Mouse (Mus musculus) cerebellum, adult 9-11 months (tissue): ENCODE measurements around the gene Hmgxb4.
A peak's percentile ranks its signal among the peaks of the same experiment; 100 is the strongest.

ENCODE experiments used
- DNase-seq: peaks from one replicate; pipeline ENCODE4 v3.0.0; 2022

The Hmgxb4 gene

DNA sequence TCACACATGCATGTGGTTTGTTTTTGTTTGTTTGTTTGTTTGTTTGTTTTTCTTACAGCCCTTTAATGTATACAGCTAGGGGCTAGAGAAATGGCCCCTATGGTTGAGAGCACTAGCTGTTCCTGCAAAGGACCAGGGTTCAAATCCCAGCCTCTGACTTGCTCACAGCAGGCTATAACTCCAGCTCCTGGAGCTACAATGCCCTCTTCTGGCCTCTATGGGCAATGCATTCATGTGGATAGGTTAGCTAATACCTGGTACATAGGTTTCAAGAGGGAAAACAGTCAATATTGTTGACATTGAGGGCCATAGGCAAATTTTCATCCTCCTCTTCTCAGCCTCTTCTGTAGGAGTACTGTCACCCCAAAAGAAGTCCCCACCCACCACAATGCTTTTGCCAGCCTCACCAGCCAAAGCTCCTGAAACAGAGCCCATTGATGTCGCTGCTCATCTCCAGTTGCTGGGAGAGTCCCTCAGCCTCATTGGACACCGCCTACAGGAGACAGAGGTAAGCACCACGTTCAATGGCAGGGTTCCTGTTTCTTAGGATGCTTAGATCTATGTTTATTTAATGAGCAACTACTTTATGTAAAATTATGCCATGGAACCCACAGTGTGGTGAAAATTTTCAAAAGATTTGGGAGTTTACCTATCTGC lies 30.6 kb downstream of the Hmgxb4 start:
- no peak for DNase-seq

DNA sequence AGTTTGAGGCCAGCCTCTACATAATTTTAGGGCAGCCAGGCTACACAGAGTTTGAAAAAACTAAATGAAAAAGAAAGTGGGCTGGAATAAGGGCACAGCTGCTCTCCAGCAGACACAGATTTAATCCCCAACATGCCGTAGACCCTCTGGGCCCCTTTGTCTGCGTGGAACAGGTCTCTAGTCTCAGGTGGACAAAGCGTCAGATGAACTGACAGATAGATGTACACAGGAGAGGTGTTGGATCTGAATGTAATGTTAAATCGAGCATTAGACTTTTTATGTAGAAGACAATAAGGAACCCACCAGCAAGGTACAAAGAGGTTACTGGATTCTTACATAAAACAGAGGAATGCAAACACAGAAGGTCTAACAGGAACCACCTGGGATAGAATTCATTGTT lies 32.7 kb downstream of the Hmgxb4 start:
- no peak for DNase-seq

DNA sequence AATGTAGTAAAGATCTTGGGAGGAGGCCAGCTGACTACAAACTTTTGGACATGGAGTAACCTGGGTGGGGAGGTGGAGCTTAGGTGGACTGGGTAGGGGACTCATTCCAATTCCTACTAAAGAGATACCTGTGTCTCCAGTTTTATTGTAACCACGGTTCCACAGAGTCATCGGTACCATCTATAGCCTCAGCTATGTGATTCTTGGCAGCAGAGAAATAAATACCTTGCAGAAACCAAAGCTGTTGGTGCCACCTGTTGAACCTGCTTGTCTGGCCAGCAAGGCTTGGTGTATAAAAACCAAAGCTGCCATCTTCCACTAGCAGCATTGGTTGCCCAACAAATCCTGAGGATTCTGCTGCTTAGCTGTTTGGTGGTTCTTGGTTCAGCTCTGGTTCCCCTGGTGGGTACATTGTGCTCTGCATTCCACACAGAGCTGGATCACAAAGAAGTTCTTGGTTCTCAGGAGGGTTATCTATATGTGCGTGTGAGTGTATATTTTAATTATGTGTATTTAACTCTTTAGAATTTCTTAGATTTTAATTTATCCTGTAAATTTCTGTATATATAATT lies 37.4 kb downstream of the Hmgxb4 start:
- no peak for DNase-seq

DNA sequence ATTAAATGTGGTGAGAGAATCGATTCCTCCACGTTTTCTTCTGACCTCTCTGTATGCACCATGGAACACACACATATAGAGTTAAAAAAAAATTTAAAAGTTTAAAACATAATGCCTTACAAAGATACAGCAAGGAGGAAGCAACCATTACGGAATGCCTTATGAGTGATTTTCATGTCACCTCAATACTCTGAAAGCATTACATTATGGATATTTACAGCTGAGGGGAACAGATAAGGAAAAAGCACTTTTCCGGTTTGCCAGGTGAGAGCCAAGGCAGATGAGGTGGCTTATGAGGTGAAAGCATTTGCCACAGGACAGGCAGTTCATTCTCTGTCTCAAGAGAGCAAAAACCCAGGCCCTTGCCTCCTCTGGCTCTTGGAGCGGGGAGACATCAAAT lies 39.8 kb downstream of the Hmgxb4 start:
- no peak for DNase-seq

DNA sequence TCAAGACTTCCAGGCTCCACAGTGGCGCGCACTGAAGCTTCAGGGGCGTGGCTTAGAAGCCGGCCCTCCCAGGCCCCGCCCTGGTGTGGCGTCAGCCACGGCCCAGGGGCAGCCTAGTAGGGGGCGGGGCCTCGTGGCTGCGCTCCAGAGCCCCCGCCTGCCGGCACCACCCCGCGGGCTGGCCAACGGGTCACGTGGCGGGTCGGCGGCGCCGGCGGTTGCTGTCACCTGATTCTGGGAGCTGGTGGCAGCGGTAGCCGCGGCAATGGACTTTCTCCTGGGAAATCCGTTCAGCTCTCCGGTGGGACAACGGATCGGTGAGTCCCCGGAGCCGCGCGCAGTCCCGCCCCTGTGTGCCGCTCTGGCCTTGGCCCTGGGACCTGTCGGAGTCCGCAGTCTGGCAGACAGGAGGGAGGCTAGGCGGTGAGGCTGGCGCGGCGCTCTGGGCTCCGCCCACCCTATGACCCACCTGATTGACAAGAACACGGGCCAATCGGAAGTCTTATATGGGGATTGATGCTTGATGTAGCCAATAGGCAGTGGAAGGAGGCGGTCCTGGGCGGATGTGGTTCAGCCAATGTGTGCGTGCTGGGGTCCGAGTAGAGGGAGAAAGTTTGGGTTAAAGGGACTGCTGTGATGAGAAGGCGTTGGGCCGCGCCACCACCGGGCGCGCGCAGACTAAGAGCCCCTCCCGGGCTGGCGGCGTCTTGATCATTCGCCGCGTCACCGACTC lies 40.5 kb downstream of the Hmgxb4 start, which contains the start of gene Tom1:
Gene Tom1, plus strand, starts transcription at position 195 of the 733 bp plus-strand sequence.
- DNase-seq, result peak; percentile 98

DNA sequence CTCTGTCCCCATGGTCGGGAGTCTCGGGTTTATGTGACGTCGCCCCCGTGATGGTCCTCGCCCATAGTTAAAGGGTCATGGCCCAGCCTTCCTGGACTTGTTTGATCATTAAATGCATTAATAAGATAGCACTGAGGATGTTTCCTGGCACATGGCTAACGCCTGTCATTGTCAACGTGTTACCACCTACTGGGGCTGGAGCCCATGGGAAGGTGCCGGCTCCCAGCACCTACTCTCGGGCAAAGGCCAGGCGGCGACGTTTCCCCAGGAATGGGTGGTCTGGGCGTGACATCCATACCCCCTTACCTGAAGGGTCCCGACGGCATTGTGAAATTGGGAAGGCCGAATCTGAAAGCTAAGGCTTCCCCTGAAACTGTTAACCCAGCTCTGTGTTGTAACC lies 41.1 kb downstream of the Hmgxb4 start:
- DNase-seq, result no peak

DNA sequence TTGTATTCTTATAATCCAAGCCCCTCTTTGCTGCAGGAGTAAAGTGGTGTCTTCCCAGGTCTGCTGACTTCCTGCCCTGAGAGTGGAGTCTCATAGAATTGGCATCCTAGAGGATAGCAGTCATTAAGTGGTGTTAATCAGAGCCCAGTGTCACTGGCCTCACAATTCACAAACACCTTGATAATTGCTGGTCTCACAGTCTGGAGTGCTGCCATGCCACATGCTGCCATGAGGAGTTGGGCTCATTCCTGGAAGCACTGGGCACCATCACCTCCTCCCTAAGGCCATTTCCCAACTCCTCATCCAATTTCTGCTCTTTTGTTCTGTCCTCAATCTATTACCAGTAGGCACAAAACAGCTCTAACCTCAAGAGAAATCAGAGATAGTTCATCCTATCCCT lies 42.5 kb downstream of the Hmgxb4 start:
- DNase-seq, result peak; percentile 44

DNA sequence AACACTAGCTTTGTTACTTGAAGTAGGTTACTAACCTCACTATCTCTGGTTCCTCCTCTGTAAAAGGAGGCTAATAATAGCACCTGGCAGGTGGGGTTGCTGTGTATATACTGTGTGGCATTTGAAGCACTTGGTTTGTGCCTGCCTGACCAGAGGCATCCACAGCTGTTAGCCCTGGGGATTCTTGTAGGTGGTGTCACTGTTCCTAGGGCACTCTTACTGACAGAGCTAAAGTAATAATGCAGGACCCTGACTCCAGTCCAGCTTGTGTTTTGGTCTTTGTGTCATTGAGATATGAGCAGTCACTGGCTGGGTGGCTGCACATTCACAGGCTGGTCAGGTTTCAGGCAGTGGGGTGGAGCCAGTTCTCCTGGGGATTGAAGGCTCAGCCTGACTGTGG lies 45.3 kb downstream of the Hmgxb4 start:
- DNase-seq, result no peak

DNA sequence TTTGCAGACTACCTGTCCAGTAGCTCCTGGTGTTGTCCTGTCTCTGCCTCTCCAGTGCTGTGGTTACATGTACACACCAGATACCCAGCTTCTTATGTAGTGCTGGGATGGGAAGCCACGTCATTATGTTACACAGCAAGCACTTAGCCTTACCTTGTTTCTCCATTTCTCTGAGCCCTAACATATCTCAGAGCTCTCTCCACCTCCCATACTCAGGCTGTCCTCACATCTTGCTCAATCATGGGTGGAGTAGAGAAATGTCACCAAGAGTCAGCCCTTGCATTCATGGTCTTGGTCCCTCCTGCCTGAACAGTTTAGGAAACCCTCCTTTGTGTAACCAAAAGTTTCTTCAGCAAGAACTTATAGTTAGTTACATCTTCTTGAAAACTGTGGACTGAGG lies 46.6 kb downstream of the Hmgxb4 start:
- no peak for DNase-seq

DNA sequence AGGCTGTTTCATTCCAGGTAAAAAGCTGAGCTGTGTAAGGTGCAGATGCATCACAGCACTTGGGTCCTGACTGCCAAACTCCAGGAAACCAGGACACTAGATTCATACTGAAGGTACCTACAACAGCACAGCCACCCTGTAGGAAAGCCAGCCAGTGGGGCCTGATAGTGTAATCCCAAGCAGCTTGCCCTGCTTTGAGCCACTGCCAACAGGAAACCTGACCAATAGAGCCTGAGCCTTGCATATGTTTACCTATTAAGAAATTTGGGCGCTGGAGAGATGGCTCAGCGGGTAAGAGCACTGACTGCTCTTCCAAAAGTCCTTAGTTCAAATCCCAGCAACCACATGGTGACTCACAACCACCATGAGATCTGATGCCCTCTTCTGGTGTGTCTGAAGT lies 49.0 kb downstream of the Hmgxb4 start:
- DNase-seq, result peak; percentile 63

DNA sequence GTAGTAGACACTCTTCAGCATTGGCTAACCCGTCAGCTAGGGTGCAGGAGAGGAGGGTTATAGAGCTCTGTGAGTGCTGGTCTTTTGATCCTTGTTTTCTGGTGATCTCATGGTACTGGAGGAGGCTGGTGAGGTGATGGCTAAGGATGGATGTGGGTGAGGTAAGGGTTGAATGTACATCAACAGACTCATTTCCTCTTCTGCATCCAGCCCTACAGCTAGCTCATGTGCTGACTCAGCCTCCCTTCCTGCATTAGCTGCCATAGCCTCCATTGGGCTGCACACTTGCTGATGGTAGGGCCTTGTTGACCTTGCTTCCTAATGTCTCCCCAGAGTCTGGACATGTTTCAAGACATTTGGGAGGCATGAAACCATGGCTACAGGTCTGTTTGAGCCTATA lies 49.8 kb downstream of the Hmgxb4 start:
- DNase-seq, result no peak

DNA sequence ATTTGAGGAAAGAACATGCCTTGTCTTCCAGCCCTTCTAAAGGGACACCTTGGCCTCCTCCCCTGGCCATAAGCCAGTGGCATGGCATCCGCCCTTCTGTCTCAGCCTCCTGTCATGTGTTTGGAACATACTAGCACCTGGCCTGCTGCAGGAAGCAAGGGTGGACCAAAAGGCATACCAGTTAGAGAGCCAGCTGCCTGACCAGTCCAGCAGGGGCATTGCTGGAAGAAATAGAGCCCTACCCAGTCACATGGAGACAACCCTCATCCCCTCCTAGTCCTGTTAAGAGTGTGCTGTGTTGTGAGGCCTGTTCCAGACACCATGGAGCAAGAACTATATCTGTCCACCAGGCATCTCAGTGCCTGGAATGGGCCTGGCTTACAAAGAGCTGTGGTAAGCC lies 53.1 kb downstream of the Hmgxb4 start:
- DNase-seq, result peak; percentile 60

DNA sequence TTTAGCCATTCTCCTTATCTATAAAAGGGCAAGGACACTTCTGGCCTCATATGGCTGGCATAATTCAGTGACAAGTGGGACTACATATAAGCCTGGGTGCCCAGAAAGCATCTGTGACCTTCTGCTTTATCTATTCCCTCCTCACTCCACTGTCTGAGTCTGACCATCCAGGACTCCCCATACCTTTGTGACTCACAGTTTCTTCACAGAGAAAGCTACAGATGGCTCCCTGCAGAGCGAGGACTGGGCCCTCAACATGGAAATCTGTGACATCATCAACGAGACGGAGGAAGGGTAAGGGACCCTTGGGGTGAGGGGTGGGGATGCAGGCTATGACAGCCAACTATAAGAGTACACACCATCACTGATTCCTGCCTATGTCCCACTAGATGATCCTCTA lies 54.6 kb downstream of the Hmgxb4 start:
- no peak for DNase-seq

DNA sequence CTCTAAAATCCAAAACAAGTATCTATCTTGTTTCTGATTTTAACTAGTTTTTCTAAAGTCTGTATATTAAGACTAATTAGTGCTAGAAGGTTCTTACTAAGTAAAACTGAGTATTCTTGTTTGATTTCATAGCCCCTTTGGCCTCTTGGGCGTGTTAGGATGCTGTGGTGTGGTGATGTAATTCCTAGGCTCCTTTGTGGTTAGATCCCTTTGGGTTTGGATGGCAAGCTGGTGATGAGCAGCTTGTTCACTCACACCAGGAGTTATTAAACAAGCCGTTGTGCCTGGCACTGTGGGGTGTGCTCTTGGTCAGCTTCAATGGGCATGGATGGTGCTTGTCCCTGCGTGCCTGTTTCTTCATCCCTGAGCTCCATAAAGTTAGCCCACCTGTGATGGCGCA lies 60.2 kb downstream of the Hmgxb4 start:
- no peak for DNase-seq

DNA sequence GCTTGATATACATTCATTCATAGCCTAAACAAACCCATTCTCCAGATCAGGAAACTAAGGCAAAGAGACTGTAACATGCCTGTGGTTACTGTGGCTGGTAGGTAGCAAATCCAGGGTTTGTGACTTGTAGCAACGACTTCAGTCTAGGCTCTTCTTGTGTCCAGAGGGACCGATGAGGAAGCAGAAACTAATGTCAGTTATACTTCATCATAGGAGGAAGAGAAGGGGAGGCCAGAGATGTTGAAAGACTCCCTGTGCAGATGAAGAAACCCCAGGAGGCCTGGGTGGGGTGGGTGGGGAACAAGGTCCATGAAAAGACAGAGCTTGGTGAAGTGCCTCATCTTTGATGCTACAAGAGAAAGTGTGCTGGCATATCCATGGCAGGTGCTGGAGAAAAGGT lies 62.5 kb downstream of the Hmgxb4 start:
- DNase-seq, result no peak

DNA sequence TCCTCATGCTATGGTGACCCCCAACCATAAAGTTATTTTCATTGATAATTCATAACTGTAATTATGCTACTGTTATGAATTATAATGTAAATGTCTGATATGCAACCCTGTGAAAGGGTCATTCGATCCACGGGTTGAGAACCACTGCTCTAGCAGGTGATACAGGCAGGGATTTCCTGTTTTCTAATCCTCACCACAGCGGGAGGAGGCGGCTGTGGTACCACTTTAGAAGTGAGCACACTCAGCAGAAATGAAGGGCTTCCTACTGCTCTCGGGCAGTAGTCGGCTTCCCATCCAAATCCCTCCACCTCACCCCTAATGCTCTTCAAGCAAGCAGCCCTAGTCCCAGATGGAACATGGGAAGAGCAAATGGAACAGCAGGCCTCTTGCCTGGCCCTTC lies 66.9 kb downstream of the Hmgxb4 start:
- no peak for DNase-seq

DNA sequence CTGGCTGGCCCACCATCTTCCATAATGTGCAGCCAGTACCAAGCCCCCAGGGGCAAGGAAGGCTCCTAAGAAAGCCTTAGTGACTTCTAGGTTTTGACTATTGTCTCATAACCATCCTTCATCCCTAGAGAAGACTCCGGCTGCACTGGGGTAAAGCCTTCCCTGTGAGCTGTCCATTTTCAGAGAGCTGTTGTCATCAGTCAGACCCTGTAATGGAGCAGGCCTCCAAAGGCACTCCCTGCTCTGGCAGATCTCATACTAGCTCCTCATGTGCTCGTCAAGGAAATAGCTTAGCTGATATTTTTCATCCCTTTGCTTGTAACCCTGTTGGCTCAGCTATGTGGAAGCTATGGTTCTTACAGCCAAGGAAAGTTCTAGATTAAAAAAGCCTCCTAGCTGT lies 67.7 kb downstream of the Hmgxb4 start:
- DNase-seq, result no peak

DNA sequence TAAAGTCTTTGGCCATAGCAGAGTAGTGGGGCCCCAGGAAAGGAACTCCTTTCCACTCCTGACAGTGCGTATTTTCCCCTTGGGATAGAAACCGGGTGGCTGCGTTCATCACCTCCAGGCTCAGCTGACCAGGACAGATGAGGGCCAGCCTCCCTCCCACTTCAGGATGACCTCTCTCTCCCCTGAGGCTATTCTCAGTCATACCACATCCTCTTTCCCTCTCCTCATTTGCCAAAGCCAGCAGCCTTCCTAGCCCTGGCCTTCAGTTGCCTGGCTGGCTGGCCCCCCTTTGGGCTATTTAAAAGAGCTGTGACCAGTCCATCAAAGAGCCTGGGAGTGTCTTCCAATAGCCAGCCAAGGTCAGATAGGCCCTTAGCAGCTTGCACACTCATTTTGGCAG lies 70.1 kb downstream of the Hmgxb4 start:
- no peak for DNase-seq

DNA sequence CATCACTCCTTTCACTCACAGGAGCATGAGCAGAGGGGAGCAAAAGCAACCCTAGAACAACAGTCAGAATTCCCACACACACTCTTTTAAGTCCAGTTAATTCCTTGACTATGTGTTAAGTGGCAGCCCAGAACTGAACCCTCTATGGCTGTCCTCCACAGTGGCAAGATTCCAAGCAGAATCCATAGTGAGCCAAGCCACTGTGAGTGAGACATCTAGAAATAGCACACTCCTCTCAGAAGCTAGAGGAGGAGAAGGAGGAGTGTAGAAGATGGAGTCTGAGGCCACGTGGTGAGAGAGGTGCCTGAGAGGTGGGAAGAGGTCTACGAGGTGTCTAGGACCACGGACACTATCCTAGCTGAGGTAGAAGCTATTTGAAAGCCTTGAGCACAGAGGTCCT lies 71.6 kb downstream of the Hmgxb4 start:
- no peak for DNase-seq

DNA sequence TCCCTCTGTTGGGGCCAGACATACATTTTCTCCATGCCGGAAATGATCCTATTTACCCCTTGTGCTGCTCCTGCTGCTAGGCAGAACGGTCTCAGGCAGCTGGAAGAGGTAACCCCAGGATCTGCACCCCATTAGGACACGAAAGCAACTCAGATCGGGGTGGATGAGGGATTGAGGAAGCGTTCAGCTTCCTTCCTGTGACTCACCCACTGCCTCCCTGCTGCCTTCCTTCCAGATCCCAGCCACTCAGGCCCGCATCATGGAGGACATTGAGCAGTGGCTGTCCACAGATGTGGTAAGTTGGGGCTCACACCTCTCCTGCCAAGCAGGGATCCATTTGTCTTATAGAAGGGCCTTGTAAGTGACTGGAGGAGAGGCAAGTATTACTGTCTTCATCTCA lies 74.1 kb downstream of the Hmgxb4 start:
- DNase-seq, result no peak

DNA sequence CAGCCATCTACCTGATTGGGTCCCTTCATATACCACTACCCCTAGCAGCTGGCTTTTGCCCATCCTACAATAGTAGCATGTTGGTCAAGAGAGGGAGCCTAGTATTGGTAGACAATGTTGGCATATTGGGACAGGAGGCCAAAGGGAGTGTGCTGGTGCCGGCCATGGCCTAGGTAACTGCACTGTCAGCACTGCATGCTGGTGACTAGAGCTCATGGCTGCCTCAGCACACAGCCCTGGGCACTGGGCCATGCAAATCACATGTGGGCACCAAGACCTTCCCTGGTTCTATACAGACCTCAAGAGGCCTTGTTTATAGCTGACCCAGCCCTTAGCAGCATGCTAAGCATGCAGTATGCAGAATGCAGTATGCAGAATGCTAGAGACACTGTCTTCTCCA lies 77.1 kb downstream of the Hmgxb4 start:
- DNase-seq, result no peak

DNA sequence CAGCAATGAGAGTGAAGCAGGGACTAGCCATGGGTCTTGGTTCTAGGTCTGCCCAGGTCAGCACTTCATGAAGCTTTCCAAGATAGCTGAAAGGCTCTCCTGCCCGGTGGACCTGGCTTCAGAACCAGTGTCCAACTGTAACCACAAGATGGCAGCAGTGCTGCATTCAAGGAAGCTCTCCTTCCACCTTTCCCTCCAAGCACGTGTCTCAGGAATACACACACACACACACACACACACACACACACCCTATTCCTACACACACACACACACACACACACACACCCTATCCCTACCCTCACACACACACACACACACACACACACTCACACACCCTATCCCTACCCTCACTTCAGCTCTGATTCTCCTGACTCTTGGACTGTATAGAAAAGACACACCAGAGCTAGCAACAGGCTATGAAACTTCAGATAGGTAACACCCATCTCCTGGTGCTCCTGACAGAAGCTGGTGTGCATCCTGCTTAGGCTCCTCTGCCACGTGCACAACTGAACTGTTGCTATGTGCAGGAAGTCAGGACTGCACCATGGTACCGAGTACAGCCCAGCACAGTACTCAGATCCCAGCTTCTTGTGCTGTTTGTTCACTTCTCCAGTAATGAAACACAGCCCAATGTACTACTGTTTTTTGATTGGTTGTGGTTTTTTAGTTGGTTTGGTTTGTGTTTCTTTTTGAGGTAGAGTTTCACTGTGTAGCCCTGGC lies 78.6 kb downstream of the Hmgxb4 start:
- DNase-seq, result peak; percentile 79

DNA sequence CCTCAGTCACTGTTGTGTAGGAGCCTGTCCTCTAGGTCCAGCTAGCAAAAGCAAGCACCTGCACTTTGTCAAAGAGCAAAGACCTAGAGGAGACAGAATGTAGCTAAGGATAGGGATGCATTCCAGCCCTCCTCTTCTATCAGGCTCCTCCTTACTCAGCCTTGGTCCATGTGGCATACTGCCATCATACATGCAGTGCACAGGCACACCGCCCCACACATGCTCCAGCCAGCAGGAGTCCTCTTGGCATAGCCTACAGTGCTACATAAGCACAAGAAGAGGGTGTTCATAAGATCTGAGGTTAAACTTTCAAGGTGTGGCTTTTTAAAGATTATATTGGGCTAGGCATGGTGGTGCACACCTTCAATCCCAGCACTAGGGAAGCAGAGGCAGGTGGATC lies 81.7 kb downstream of the Hmgxb4 start:
- DNase-seq, result no peak

DNA sequence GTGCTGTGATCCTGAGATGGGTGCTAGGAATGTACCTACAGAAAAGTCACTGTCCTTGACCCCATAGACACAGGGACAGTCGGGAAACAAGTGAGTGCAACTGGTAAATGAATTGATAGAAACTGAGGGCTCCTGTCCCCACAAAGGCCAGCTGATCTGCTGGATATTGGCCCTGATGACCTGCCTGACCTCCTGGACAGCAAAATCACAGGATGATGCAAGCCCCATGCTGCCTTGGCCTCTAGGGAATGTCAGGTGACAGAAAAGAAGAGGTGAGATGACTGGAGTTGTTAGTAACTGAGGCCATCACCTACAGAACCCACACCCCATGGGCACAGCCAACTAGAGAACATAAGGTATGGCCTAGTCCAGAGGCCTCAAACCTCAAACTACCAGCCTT lies 85.1 kb downstream of the Hmgxb4 start:
- no peak for DNase-seq
